ENCODE assay signal across 19 mouse cellular contexts in the genomic region with DNA sequence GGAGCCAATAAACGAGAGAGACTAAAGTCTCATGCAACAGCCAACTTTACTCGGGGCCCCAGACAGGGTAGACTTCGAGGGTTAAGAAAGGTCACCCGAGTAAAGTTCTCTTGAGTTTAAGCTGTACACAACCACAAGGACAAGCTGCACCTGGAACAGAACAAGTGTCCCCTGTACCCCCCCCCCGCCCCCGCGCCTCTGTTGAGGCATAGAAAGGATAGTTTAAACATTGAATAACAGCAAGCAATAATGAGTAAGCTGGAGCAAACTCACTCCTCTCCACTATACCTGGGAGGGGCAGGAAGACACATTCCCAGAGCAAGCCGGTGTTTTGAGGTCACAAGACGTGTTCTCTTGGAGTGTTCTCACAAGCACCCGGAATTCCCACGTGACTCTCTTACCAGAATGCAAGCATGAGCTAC. TPM values are rescaled to one million over a fixed set of nuclear protein-coding genes. Genes with fewer than 3 reads are reported as not detected.
DNase-seq lines count a peak whose midpoint lies in the region; ATAC-seq and TF ChIP-seq lines count a peak whose summit lies in the region.
"Had no signal": no experiment of that assay in that cellular context is flagged by ENCODE, and none has a peak within 500 bp of the region (broad histone marks: within the 10 kb centered on the region; RNA-seq: fewer than 3 reads in every experiment).

No protein-coding gene starts in this region.

- H3K4me2 ChIP-seq in kidney, embryonic 14.5 days (replicated peaks; ENCODE audit: low read depth, low read length) = no peak overlapping the region
- H3K4me2 ChIP-seq in kidney, embryonic 16.5 days (replicated peaks; ENCODE audit: low read depth, low read length) = no peak overlapping the region
- H3K4me2 ChIP-seq in stomach, postnatal 0 days (replicated peaks; ENCODE audit: low read depth) = no peak overlapping the region
- H3K4me2 ChIP-seq: limb, embryonic 15.5 days had no signal

- no peak for ATAC-seq in kidney, embryonic 14.5 days (ENCODE audit: low FRiP score, low TSS enrichment)
- peak; percentile 90 for ATAC-seq in kidney, embryonic 16.5 days (ENCODE audit: low FRiP score, low TSS enrichment)
- no peak for ATAC-seq in erythroblast, adult 5-6 weeks (replicated peaks; ENCODE audit: low FRiP score, poor library complexity, severe bottlenecking)
- no peak for ATAC-seq in stomach, postnatal 0 days (ENCODE audit: low FRiP score, low TSS enrichment)
- ATAC-seq: activated CD4-positive, CD25-positive, alpha-beta regulatory T cell, adult 4 months; forebrain, embryonic 14.5 days; inflammation-experienced regulatory T-cells, adult 6 months had no signal

- no peak overlapping the region for H3K4me3 ChIP-seq in kidney, embryonic 14.5 days (ENCODE audit: low read length)
- no peak overlapping the region for H3K4me3 ChIP-seq in kidney, embryonic 16.5 days (ENCODE audit: low read length)
- no peak overlapping the region for H3K4me3 ChIP-seq in stomach, postnatal 0 days (ENCODE audit: low read depth, low read length)
- no peak overlapping the region for H3K4me3 ChIP-seq in gastrocnemius, adult 2 months
- H3K4me3 ChIP-seq: limb, embryonic 15.5 days; megakaryocyte, embryonic 14.5 days had no signal

- H3K27me3 ChIP-seq in kidney, embryonic 14.5 days (ENCODE audit: control insufficient read depth, insufficient read depth, low read length) = no peaks in the 10 kb centered on the region
- H3K27me3 ChIP-seq in kidney, embryonic 16.5 days (ENCODE audit: insufficient read depth, low read length) = no peaks in the 10 kb centered on the region
- no peaks in the 10 kb centered on the region for H3K27me3 ChIP-seq in stomach, postnatal 0 days (ENCODE audit: control insufficient read depth, insufficient read depth, low read length)
- H3K27me3 ChIP-seq: CH12.LX; limb, embryonic 15.5 days; megakaryocyte, embryonic 14.5 days had no signal

- no peak overlapping the region for H3K9ac ChIP-seq in kidney, embryonic 14.5 days (ENCODE audit: low read depth, low read length)
- no peak overlapping the region for H3K9ac ChIP-seq in kidney, embryonic 16.5 days (replicated peaks; ENCODE audit: low read length)
- no peak overlapping the region for H3K9ac ChIP-seq in stomach, postnatal 0 days (ENCODE audit: low read length)
- H3K9ac ChIP-seq: limb, embryonic 15.5 days had no signal

- no peak for TF ChIP-seq CTCF in stomach, postnatal 0 days (IDR thresholded peaks at IDR 0.05; ENCODE audit: low read depth)
- no peak for TF ChIP-seq CTCF in gastrocnemius, adult 2 months (IDR thresholded peaks at IDR 0.05)

- TF ChIP-seq EP300 in stomach, postnatal 0 days (optimal IDR thresholded peaks at IDR 0.05) = no peak

- WGBS in kidney, embryonic 14.5 days = 80% methylated on average over 11 of the region's 11 CpGs
- 74% methylated on average over 11 of the region's 11 CpGs for WGBS in kidney, embryonic 16.5 days
- 59% methylated on average over 11 of the region's 11 CpGs for WGBS in stomach, postnatal 0 days

- no peaks in the 10 kb centered on the region for H3K4me1 ChIP-seq in kidney, embryonic 14.5 days (ENCODE audit: control insufficient read depth, insufficient read depth, low read length)
- no peaks in the 10 kb centered on the region for H3K4me1 ChIP-seq in kidney, embryonic 16.5 days (ENCODE audit: insufficient read depth, low read length)
- no peaks in the 10 kb centered on the region for H3K4me1 ChIP-seq in stomach, postnatal 0 days (replicated peaks; ENCODE audit: control insufficient read depth, insufficient read depth)
- H3K4me1 ChIP-seq: limb, embryonic 15.5 days had no signal

- intact Hi-C loops in gastrocnemius, adult 2 months (cut with DNase I) = no loop called here

- no peaks in the 10 kb centered on the region for H3K9me3 ChIP-seq in kidney, embryonic 14.5 days (ENCODE audit: control insufficient read depth, low read length)
- H3K9me3 ChIP-seq in kidney, embryonic 16.5 days (ENCODE audit: low read length) = no peaks in the 10 kb centered on the region
- H3K9me3 ChIP-seq in stomach, postnatal 0 days (ENCODE audit: control insufficient read depth, low read length) = no peaks in the 10 kb centered on the region
- H3K9me3 ChIP-seq: limb, embryonic 15.5 days; megakaryocyte, embryonic 14.5 days had no signal

- DNase-seq in kidney, adult 11 months = peak; percentile 71
- DNase-seq in lung, adult 18-20 months = peak; percentile 80 to 91
- no peak for DNase-seq in right cerebral cortex, postnatal 10 days (ENCODE audit: low spot score in 2 of 2)
- no peak for DNase-seq in stomach, postnatal 0 days (ENCODE audit: low spot score)
- DNase-seq in gastrocnemius, adult 2 months = no peak
- DNase-seq: adrenal gland, postnatal 36 days; cerebellum, adult 9-11 months; embryo, embryonic 11 days; heart, adult 11 months; right cerebral cortex, postnatal 25 days had no signal

- H3K27ac ChIP-seq in kidney, embryonic 14.5 days (ENCODE audit: low read depth, low read length) = no peak overlapping the region
- H3K27ac ChIP-seq in kidney, embryonic 16.5 days (ENCODE audit: low read length) = peak overlapping the region; percentile 56; the same call in 1 of the 2 replicates
- no peak overlapping the region for H3K27ac ChIP-seq in stomach, postnatal 0 days (replicated peaks)
- no peak overlapping the region for H3K27ac ChIP-seq in gastrocnemius, adult 2 months
- H3K27ac ChIP-seq: limb, embryonic 15.5 days had no signal

- peaks cover 5% of the 10 kb centered on the region; the same call in 1 of the 2 replicates for H3K36me3 ChIP-seq in kidney, embryonic 14.5 days (ENCODE audit: control insufficient read depth, insufficient read depth, low read length)
- H3K36me3 ChIP-seq in kidney, embryonic 16.5 days (ENCODE audit: insufficient read depth, low read length) = peaks cover 7% of the 10 kb centered on the region
- H3K36me3 ChIP-seq in stomach, postnatal 0 days (ENCODE audit: control insufficient read depth, insufficient read depth, low read length) = 0 out of 2 replicates have a peak, but pooled peaks cover 2% of the 10 kb centered on the region

RNA-seq across cellular contexts. Expression of a gene that starts 19.2 kb away (rescaled TPM):
- 8.6 and 13.7 TPM in 2 replicates for polyA plus RNA-seq in kidney, embryonic 14.5 days (2014; fragmentation: Nextera tagmentation; extraction: Ambion mirVana)
- polyA plus RNA-seq in kidney, embryonic 16.5 days (2015; fragmentation: Nextera tagmentation; extraction: Ambion mirVana) = 15.7 and 16.9 TPM in 2 replicates
- 3.7 and 7.7 TPM in 2 replicates for total RNA-seq in erythroblast, adult 5-6 weeks (2015; ENCODE audit: low replicate concordance)
- 0.42 and 0.94 TPM in 2 replicates for total RNA-seq in erythroblast, adult 5-6 weeks (2017; ENCODE audit: low replicate concordance)
- 8.2 and 9.3 TPM in 2 replicates for polyA plus RNA-seq in stomach, postnatal 0 days (2015; fragmentation: Nextera tagmentation; extraction: Ambion mirVana)
- total RNA-seq in gastrocnemius, adult 2 months (2021) = 1 to 10 TPM; 3.9 to 6.6 TPM

RNA-seq across cellular contexts. Expression of a gene that starts 19.5 kb away (rescaled TPM):
- 80.3 and 100 TPM in 2 replicates for polyA plus RNA-seq in kidney, embryonic 14.5 days (2014; fragmentation: Nextera tagmentation; extraction: Ambion mirVana)
- 118 and 133 TPM in 2 replicates for polyA plus RNA-seq in kidney, embryonic 16.5 days (2015; fragmentation: Nextera tagmentation; extraction: Ambion mirVana)
- 9.8 and 16.7 TPM in 2 replicates for total RNA-seq in erythroblast, adult 5-6 weeks (2015; ENCODE audit: low replicate concordance)
- 15.5 and 17.6 TPM in 2 replicates for total RNA-seq in erythroblast, adult 5-6 weeks (2017; ENCODE audit: low replicate concordance)
- 89.3 and 93.2 TPM in 2 replicates for polyA plus RNA-seq in stomach, postnatal 0 days (2015; fragmentation: Nextera tagmentation; extraction: Ambion mirVana)
- 10 to 100 TPM in 1 of 2 experiments, 1 to 10 TPM in 1; 8.1 to 11.6 TPM for total RNA-seq in gastrocnemius, adult 2 months (2021)

RNA-seq across cellular contexts. Expression of a gene that starts 48.5 kb away (rescaled TPM):
- 12.4 and 26.8 TPM in 2 replicates for polyA plus RNA-seq in kidney, embryonic 14.5 days (2014; fragmentation: Nextera tagmentation; extraction: Ambion mirVana)
- 22.0 and 23.1 TPM in 2 replicates for polyA plus RNA-seq in kidney, embryonic 16.5 days (2015; fragmentation: Nextera tagmentation; extraction: Ambion mirVana)
- total RNA-seq in erythroblast, adult 5-6 weeks (2015; ENCODE audit: low replicate concordance) = 14.8 and 30.1 TPM in 2 replicates
- total RNA-seq in erythroblast, adult 5-6 weeks (2017; ENCODE audit: low replicate concordance) = 26.3 and 29.1 TPM in 2 replicates
- 3.7 and 3.9 TPM in 2 replicates for polyA plus RNA-seq in stomach, postnatal 0 days (2015; fragmentation: Nextera tagmentation; extraction: Ambion mirVana)
- total RNA-seq in gastrocnemius, adult 2 months (2021) = 10 to 100 TPM; 14.1 to 15.8 TPM

Comparison
In these comparisons a context has a peak if more than half of its experiments do, and no peak if none do; other contexts are left out.
1. DNase-seq: peak in kidney, adult 11 months (single experiment) and lung, adult 18-20 months (2 of 2); none in right cerebral cortex, postnatal 10 days (0 of 2), stomach, postnatal 0 days (single experiment) and gastrocnemius, adult 2 months (single experiment).